Mouse (Mus musculus): ENCODE measurements around the gene Abca17.

The Abca17 gene

DNA sequence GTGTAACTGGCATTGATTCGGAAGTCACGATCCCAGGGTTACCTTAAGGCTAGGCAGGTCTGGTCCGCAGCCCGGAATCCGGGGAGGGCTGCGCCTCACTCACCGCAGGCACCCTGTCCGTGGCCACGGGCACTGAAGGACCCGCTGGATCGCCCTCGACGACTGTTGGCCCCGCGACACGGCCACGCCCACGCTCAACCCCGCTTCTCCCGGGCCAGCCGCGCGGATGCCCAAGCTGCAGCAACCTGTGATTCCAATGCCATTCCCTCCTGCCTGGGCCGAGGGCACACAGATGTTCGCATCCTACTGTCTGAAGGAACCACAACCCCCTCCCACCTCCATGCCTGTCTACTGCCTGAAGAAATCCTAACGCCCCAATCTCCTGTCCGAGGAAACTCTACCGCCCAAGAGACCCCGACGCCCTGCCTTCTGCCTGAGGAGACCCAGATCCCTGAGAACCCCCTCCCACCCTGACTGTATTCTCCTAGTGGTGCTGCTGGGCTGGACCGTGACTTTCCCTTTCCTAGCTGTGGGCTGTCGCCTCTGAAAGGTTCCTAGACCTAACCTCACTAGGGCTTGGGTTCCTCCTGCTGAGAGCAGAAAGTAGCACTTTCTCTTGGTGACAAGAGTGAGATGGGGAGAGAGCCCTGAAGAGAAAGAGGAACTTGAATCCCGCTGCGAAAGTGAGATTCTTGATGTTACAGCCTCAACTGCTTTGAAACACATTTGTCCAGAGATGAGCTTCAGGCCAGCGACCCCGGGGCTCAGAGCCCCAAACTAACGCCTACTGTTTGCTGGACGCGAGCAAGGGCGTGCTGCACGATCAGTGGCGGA, at the start of gene Abca17:
Abca17 (minus strand) TSS at position 143 of the 834 bp plus-strand sequence.
- peak; percentile 36 to 68 for DNase-seq (ENCODE audit: inconsistent age in 2 of 2, low spot score in 1 of 2)

GRCm38 (mm10) chr17:24394456-24394855, 43.6 kb upstream of the Abca17 start:
- no peak for DNase-seq (ENCODE audit: inconsistent age in 2 of 2, low spot score in 1 of 2)

DNA sequence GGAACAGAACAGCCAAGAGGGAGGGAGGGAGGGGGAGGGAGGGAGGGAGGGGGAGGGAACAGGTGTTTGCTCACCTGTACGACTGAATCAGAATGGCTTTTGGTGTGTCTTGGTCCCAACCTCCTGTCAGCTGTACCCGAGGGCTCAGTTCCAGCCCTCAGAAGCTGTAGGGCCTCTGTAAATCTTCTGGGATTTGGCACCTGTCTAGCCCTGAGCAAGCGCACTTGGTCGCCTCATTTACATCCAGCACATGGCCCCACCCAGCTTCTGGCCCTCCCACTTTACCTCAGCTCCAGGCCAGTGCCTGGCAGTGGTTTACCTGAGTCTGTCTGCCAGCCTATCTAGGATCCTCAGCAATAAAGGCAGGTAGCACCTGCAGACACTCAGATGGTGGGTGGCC, 42.7 kb upstream of the Abca17 start:
- DNase-seq (ENCODE audit: inconsistent age in 2 of 2, low spot score in 1 of 2), result no peak

GRCm38 (mm10) chr17:24391149-24391548, 40.3 kb upstream of the Abca17 start:
- peak in 1 of 2 experiments; percentile 59 for DNase-seq (ENCODE audit: inconsistent age in 2 of 2, low spot score in 1 of 2)

- DNase-seq (ENCODE audit: inconsistent age in 2 of 2, low spot score in 1 of 2), result peak; percentile 67 to 88
These were observed 39.0 kb upstream of the Abca17 start for GRCm38 (mm10) chr17:24389865-24390264.

DNA sequence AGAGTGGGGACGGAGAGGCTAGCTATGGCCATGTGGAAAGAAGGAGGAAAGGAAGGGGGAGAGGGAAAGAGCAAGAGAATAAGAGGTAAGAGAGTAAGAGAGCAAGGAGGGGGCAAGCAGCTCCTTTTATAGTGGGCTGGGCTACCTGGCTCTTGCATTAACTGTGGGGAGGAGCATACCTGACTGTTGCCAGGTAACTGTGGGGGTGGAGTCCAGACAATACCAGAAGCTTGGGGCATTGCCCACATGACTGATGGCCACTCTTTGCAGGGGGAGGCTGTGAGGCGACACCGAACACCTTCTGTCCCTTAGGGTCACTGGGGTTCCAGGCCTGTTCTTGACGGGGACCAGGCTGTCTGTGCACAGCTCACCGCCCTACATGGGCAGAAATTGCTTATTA, 37.8 kb upstream of the Abca17 start:
- no peak for DNase-seq (ENCODE audit: inconsistent age in 2 of 2, low spot score in 1 of 2)

DNA sequence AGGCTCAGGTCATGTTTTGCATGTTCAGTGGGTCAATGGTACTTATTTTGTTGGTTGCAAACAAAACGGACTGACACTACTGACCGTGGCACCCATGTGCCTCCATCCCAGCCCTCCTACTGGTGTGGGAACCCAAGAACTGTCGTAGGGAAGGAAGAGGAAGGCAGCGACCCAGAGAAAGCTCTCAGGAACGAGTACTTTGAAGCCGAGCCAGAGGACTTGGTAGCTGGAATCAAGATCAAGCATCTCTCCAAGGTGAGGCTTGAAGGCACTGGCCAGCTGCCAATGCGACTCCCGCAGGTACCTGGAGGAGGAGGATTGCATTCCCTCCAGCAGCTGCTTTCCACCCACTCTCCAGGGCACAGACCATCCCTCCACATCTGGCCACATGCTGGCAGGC, 32.9 kb upstream of the Abca17 start:
- DNase-seq (ENCODE audit: inconsistent age in 2 of 2, low spot score in 1 of 2), result no peak

DNA sequence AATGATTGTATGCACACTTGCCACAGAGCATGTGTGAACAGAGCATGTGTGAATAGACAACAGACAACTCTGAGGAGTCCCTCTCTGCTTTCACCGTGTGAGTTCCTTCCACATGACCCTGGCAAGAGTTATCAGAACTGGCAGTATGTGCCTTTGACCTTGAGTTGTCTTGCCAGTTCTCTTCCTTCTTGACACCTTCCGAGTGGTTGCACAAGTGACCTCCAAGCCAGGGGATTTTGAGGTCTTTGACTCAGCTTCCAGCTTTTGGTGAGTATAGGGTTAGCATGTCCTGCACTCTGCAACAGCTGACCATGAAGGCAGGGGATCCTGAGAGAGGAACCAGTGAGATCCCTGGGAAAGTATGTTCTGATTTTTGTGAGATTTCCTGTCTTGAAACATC, 27.6 kb upstream of the Abca17 start:
- peak; percentile 64 to 88 for DNase-seq (ENCODE audit: inconsistent age in 2 of 2, low spot score in 1 of 2)

- no peak for DNase-seq (ENCODE audit: inconsistent age in 2 of 2, low spot score in 1 of 2)
These were observed 25.0 kb upstream of the Abca17 start for GRCm38 (mm10) chr17:24375886-24376285.

DNA sequence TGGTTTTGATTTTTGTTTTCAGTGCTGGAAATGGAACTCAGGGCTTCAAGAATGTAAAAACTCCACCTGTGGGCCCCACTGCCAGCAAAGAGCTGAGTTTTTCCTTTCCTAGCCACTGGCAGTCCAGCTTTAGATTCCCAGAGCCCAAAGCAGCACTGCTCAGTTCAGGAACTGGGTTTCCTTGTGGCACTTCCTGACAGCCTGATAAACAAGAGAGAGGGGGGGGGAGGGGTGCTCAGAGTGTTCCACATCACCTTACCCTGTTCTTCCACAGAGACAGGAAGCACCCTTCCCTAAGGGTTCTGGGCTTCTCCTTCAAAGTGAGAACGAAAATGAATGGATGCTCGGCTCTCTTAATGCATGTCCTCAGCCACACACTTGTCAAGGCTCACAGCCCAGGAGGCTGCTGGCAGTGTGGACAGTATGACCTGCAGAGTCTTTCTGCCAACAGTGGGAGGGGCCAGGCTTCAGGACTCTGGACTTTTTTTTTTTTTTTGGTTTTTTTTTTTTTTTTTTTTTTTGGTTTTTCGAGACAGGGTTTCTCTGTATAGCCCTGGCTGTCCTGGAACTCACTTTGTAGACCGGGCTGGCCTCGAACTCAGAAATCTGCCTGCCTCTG, 24.3 kb upstream of the Abca17 start:
- DNase-seq (ENCODE audit: inconsistent age in 2 of 2, low spot score in 1 of 2), result no peak

DNA sequence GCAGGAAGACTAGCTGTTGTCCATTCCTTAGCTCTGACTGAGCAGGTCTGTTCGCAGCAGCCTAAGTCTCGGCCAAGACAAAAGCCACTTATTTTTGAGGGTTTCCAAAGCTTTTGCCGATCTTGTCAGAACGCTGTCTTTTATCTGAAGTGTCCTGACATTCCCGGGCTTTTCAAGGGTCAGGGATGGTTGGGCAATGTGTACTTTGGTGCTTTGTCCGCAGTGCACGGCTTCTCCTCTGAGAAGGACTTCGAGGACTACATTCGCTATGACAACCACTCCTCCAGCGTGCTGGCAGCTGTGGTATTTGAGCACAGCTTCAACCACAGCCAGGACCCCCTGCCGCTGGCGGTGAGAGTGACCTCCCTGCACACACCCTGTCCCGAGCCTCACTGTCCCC, 15.0 kb upstream of the Abca17 start:
- DNase-seq (ENCODE audit: inconsistent age in 2 of 2, low spot score in 1 of 2), result no peak

DNA sequence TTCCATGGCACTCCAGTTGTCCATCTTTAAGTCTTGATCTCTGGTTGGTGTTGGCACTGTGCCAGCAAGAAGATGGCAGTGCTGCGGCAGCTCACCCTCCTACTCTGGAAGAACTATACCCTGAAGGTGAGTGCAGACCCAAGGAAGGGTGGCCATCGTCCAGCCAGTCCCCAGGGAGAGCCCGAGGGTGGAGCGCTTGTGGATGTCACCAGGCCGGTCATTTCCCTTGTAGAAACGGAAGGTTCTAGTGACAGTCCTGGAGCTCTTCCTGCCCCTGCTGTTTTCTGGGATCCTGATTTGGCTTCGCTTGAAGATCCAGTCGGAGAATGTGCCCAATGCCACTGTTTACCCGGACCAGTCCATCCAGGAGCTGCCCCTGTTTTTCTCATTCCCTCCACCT, 13.6 kb upstream of the Abca17 start:
- no peak for DNase-seq (ENCODE audit: inconsistent age in 2 of 2, low spot score in 1 of 2)

DNA sequence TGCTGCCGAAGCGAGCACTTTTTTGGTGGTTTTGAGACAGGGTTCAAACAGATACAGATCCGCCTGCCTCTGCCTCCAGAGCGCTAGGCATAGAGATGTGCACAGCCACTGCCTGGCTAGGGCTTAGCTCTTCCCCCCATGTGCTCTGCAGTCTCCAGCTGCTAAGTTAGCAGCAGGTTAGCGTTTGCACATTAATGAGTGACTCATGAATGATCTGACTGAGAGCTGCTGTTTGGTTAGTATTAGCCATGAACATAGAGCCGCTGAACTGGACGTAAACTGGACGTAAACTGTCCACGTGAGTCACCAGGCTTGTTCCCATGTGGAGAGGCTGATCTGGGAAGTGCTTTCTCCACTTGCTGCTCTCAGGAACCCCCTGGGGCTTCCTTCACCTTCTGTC, 11.7 kb upstream of the Abca17 start:
- DNase-seq (ENCODE audit: inconsistent age in 2 of 2, low spot score in 1 of 2), result no peak

DNA sequence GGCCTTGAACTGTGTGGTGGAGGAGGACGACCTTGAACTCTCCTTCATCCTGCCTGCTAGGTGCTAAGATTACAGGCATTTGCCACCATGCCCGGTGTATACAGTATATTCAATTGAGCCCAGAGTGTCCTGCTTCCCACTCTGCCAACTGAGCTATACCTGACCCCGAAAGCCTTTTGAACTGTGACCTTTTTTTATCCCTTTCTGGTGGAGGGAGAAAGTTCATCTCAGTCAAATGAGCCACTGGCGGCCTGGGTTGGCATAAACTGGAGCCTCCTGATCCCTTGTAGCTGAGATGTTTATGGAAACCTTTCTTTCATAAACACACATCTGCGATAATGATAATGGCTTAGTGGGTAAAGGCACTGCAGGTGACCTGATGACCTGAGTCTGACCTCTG, 10.4 kb upstream of the Abca17 start:
- DNase-seq (ENCODE audit: inconsistent age in 2 of 2, low spot score in 1 of 2), result no peak

DNA sequence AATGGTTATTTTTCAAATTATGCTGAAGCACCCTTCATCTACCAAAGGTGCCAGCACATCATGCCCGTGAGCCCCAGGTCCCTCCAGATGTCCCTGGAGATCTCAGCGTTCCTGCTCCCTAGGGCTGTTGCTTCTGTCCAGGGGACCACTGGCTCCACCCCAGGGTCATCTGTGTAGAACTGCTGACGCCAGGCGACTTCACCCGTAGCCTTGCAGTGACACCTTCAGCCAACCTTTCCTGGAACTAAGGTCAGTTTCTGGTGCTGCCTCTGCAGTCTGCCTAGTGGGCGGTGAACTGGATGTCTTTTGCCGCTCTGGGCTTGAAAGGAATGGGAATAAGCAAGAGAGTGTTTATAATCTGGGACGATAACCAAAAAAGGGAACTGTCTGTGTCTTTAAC, 10.0 kb upstream of the Abca17 start:
- DNase-seq (ENCODE audit: inconsistent age in 2 of 2, low spot score in 1 of 2), result peak in 1 of 2 experiments; percentile 44

DNA sequence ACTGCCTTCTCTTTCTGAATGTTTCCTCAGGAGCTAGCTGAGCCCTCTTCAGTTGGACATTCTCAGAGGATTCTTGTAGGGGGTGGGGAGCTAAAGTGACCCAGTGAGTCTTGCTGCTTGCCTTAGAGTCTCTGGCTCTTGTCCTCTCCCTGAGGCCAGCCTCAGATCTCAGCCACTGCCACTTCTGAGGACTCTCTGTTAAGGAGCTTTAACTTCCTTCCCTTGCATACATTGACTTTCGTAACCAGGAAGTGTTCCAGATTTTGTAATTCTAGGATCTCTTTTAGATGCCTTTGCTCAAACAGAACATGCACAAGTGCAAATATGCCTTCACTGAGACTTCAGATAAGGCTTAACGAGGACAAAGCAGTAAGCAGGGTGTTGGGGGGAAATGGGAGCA, 9.0 kb upstream of the Abca17 start:
- no peak for DNase-seq (ENCODE audit: inconsistent age in 2 of 2, low spot score in 1 of 2)

GRCm38 (mm10) chr17:24359006-24359405, 8.1 kb upstream of the Abca17 start:
- DNase-seq (ENCODE audit: inconsistent age in 2 of 2, low spot score in 1 of 2), result no peak

DNA sequence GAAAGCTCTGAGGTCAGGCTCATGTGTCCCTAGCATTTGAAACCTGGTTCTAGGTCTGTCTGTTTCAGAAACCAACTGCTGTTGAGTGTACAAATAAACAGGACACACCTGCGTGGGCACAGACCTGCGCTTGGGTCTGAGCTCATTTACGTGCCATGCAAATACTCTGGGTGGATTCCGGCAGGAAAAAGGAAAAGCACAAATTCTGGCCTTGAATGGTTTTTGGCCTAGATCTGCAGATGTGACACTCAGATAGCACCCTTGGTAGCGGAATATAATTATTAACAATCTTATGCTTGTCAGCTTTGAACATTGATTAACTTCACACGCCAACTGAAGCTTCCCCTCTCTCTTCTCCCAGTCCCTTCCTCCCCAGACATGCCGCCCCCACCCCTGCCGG, 4.4 kb upstream of the Abca17 start:
- DNase-seq (ENCODE audit: inconsistent age in 2 of 2, low spot score in 1 of 2), result no peak

- DNase-seq (ENCODE audit: inconsistent age in 2 of 2, low spot score in 1 of 2), result no peak
These were observed 3.1 kb upstream of the Abca17 start for GRCm38 (mm10) chr17:24353960-24354359.

GRCm38 (mm10) chr17:24352370-24353194, 1.7 kb upstream of the Abca17 start:
- DNase-seq (ENCODE audit: inconsistent age in 2 of 2, low spot score in 1 of 2), result no peak

DNA sequence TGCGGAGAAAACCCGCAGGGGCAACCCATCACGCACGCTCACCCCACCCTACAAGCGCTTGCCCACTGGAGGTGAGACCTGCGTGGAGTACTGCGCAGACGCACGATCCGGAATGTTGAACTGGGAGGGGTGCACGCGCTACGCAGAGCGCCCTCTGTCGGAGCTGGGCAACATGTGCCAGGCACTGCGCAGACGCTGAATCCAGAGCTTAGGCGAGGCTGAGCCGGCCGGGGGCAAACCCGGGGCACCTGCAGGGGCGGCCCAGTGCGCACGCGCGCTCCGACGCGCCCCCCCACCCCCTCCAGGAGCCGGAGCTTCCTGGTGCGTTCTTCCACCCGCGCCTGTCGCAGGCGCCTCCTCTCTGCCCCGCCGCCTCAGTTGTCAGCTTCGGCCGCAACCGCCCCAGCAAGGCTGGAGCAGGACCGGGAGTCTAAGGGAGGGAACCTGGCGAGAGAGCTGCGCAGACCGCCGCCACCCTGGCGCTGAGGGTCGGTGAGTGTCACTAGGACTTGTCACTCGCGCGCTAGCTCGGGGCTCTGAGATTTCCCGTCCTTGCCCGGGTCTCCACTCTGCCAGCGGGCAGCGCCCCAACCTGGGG, 991 bp upstream of the Abca17 start, which contains the start of gene Abca3:
Abca3 (plus strand) TSS at position 191 of the 598 bp plus-strand sequence.
- peak; percentile 97 to 98 for DNase-seq (ENCODE audit: inconsistent age in 2 of 2, low spot score in 1 of 2)

All from adrenal gland, adult (tissue).